28 mouse cellular contexts compared by ENCODE assay signal in the genomic region with DNA sequence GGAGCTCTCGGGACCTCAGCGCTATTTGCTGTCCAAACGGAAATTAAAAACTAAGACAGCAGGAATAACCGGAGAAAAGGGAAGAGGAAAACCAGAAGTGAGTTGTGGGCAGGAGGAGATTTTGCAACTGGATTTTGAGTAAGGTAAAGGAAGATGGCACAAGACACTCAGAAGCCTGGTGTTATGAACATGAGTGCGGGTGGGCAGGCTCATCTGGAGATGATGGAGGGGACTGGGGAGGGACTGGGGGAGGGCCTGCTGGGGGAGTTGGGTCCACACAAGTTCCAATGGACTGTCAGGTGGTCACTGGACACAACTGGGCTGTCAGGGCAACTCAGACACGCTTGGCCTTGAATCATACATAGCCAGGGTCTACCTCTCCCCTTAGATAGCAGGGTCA. TPM values are rescaled to one million over a fixed set of nuclear protein-coding genes. Genes with fewer than 3 reads are reported as not detected.
DNase-seq lines count a peak whose midpoint lies in the region; ATAC-seq lines count a peak whose summit lies in the region.
"Had no signal": no experiment of that assay in that cellular context is flagged by ENCODE, and none has a peak within 500 bp of the region (broad histone marks: within the 10 kb centered on the region; RNA-seq: fewer than 3 reads in every experiment).

No protein-coding gene starts in this region.

- ATAC-seq in liver, embryonic 15.5 days (ENCODE audit: insufficient read depth) = no peak
- no peak for ATAC-seq in liver, embryonic 11.5 days (replicated peaks; ENCODE audit: low FRiP score)
- ATAC-seq in midbrain, embryonic 11.5 days (ENCODE audit: low FRiP score) = no peak
- no peak for ATAC-seq in midbrain, embryonic 15.5 days (replicated peaks)
- ATAC-seq: activated CD4-positive, CD25-positive, alpha-beta regulatory T cell, adult 4 months; forebrain, embryonic 13.5 days; hindbrain, embryonic 16.5 days; intestine, embryonic 15.5 days had no signal

- no peaks in the 10 kb centered on the region for H3K36me3 ChIP-seq in liver, embryonic 15.5 days (replicated peaks)
- no peaks in the 10 kb centered on the region for H3K36me3 ChIP-seq in liver, embryonic 11.5 days (ENCODE audit: control insufficient read depth, insufficient read depth, low read length)
- H3K36me3 ChIP-seq in midbrain, embryonic 11.5 days (ENCODE audit: control insufficient read depth, insufficient read depth, low read length) = no peaks in the 10 kb centered on the region
- H3K36me3 ChIP-seq in midbrain, embryonic 15.5 days (replicated peaks) = no peaks in the 10 kb centered on the region
- no peaks in the 10 kb centered on the region for H3K36me3 ChIP-seq in macrophage (ENCODE audit: inconsistent target)
- H3K36me3 ChIP-seq: embryonic facial prominence, embryonic 13.5 days; heart, embryonic 10.5 days; intestine, embryonic 15.5 days; limb, embryonic 10.5 days; midbrain, embryonic 10.5 days had no signal

- H3K79me2 ChIP-seq in macrophage (ENCODE audit: inconsistent target) = no peaks in the 10 kb centered on the region; the same call in 1 of the 2 replicates

- no peak overlapping the region for H3K4me3 ChIP-seq in liver, embryonic 15.5 days (replicated peaks)
- H3K4me3 ChIP-seq in liver, embryonic 11.5 days (ENCODE audit: low read depth, low read length) = no peak overlapping the region
- no peak overlapping the region for H3K4me3 ChIP-seq in midbrain, embryonic 11.5 days (ENCODE audit: low read depth, low read length)
- no peak overlapping the region for H3K4me3 ChIP-seq in midbrain, embryonic 15.5 days
- no peak overlapping the region for H3K4me3 ChIP-seq in macrophage (ENCODE audit: inconsistent target)
- H3K4me3 ChIP-seq: embryonic facial prominence, embryonic 13.5 days; erythroblast, embryonic 14.5 days; forebrain, embryonic 13.5 days; heart, embryonic 10.5 days; intestine, embryonic 15.5 days; layer of hippocampus, adult 2 months; limb, embryonic 10.5 days; midbrain, embryonic 10.5 days had no signal

- DNase-seq in liver, embryonic 11.5 days (ENCODE audit: low spot score) = no peak
- DNase-seq in midbrain, embryonic 11.5 days (ENCODE audit: low spot score, missing footprints) = peak; percentile 56
- no peak for DNase-seq in thymus, postnatal 0 days (ENCODE audit: low spot score)
- no peak for DNase-seq in gastrocnemius, adult 18-20 months (ENCODE audit: low spot score)
- DNase-seq: adrenal gland, adult 8-10 months; cerebellum, adult 2 months; cerebellum, postnatal 25 days; embryo, embryonic 11 days; gastrocnemius, adult 2 months; kidney, adult 8-10 months; lung, postnatal 10 days; retina, postnatal 1 day; right cerebral cortex, postnatal 25 days; spleen, adult 18-20 months; thymus, postnatal 14 days had no signal

- WGBS in liver, embryonic 15.5 days (ENCODE audit: insufficient replicate concordance) = 45% methylated on average over 6 of the region's 6 CpGs
- WGBS in liver, embryonic 11.5 days = 74% methylated on average over 6 of the region's 6 CpGs
- 91% methylated on average over 6 of the region's 6 CpGs for WGBS in midbrain, embryonic 11.5 days
- WGBS in midbrain, embryonic 15.5 days = 92% methylated on average over 6 of the region's 6 CpGs
- 21% methylated on average over 6 of the region's 6 CpGs for WGBS in macrophage (ENCODE audit: missing documents)

- peak overlapping the region; percentile 29; the same call in 1 of the 2 replicates for H3K4me2 ChIP-seq in liver, embryonic 15.5 days
- no peak overlapping the region for H3K4me2 ChIP-seq in liver, embryonic 11.5 days
- H3K4me2 ChIP-seq in midbrain, embryonic 11.5 days = no peak overlapping the region
- no peak overlapping the region for H3K4me2 ChIP-seq in midbrain, embryonic 15.5 days
- H3K4me2 ChIP-seq: embryonic facial prominence, embryonic 13.5 days; forebrain, embryonic 13.5 days; intestine, embryonic 15.5 days had no signal

- H3K27ac ChIP-seq in liver, embryonic 15.5 days (replicated peaks) = no peak overlapping the region
- H3K27ac ChIP-seq in liver, embryonic 11.5 days (ENCODE audit: low read depth, low read length) = no peak overlapping the region
- H3K27ac ChIP-seq in midbrain, embryonic 11.5 days (ENCODE audit: low read depth, low read length) = no peak overlapping the region
- no peak overlapping the region for H3K27ac ChIP-seq in midbrain, embryonic 15.5 days
- H3K27ac ChIP-seq in macrophage = peak overlapping the region; percentile 49
- H3K27ac ChIP-seq: embryonic facial prominence, embryonic 13.5 days; forebrain, embryonic 13.5 days; gastrocnemius, adult 2 months; heart, embryonic 10.5 days; intestine, embryonic 15.5 days; layer of hippocampus, adult 2 months; limb, embryonic 10.5 days; midbrain, embryonic 10.5 days had no signal

- H3K27me3 ChIP-seq in liver, embryonic 15.5 days = no peaks in the 10 kb centered on the region
- H3K27me3 ChIP-seq in liver, embryonic 11.5 days (replicated peaks; ENCODE audit: control insufficient read depth, insufficient read depth, low read length) = no peaks in the 10 kb centered on the region
- H3K27me3 ChIP-seq in midbrain, embryonic 11.5 days (ENCODE audit: control insufficient read depth, insufficient read depth, low read length) = no peaks in the 10 kb centered on the region
- H3K27me3 ChIP-seq in midbrain, embryonic 15.5 days (replicated peaks) = no peaks in the 10 kb centered on the region
- H3K27me3 ChIP-seq: embryonic facial prominence, embryonic 13.5 days; forebrain, embryonic 13.5 days; intestine, embryonic 15.5 days had no signal

- H3K9ac ChIP-seq in liver, embryonic 15.5 days = no peak overlapping the region
- H3K9ac ChIP-seq in liver, embryonic 11.5 days (ENCODE audit: low read depth, low read length) = no peak overlapping the region
- no peak overlapping the region for H3K9ac ChIP-seq in midbrain, embryonic 11.5 days (ENCODE audit: low read length)
- no peak overlapping the region for H3K9ac ChIP-seq in midbrain, embryonic 15.5 days
- H3K9ac ChIP-seq: embryonic facial prominence, embryonic 13.5 days; forebrain, embryonic 13.5 days; intestine, embryonic 15.5 days had no signal

- no peaks in the 10 kb centered on the region for H3K9me3 ChIP-seq in liver, embryonic 15.5 days (replicated peaks)
- H3K9me3 ChIP-seq in liver, embryonic 11.5 days (ENCODE audit: control insufficient read depth, low read length) = no peaks in the 10 kb centered on the region
- no peaks in the 10 kb centered on the region for H3K9me3 ChIP-seq in midbrain, embryonic 11.5 days (ENCODE audit: control insufficient read depth, low read length)
- H3K9me3 ChIP-seq in midbrain, embryonic 15.5 days = no peaks in the 10 kb centered on the region
- H3K9me3 ChIP-seq: embryonic facial prominence, embryonic 13.5 days; forebrain, embryonic 13.5 days; heart, embryonic 10.5 days; intestine, embryonic 15.5 days; limb, embryonic 10.5 days; midbrain, embryonic 10.5 days had no signal

- peaks cover 9% of the 10 kb centered on the region; the same call in 1 of the 2 replicates for H3K4me1 ChIP-seq in liver, embryonic 15.5 days (replicated peaks)
- H3K4me1 ChIP-seq in liver, embryonic 11.5 days (replicated peaks; ENCODE audit: control insufficient read depth, insufficient read depth, low read length) = no peaks in the 10 kb centered on the region
- no peaks in the 10 kb centered on the region for H3K4me1 ChIP-seq in midbrain, embryonic 11.5 days (ENCODE audit: control insufficient read depth, insufficient read depth, low read length)
- peaks cover 4% of the 10 kb centered on the region for H3K4me1 ChIP-seq in midbrain, embryonic 15.5 days
- H3K4me1 ChIP-seq: heart, embryonic 10.5 days had no signal

RNA-seq across cellular contexts. Expression of a gene that starts 24.8 kb away (rescaled TPM):
- 4.4 and 4.7 TPM in 2 replicates for polyA plus RNA-seq in liver, embryonic 15.5 days (2015; fragmentation: Nextera tagmentation; extraction: Ambion mirVana)
- 3.6 and 4.0 TPM in 2 replicates for polyA plus RNA-seq in liver, embryonic 11.5 days (2014; fragmentation: Nextera tagmentation; extraction: Ambion mirVana)
- polyA plus RNA-seq in midbrain, embryonic 11.5 days (2014; fragmentation: Nextera tagmentation; extraction: Ambion mirVana) = 0.70 and 1.1 TPM in 2 replicates
- polyA plus RNA-seq in midbrain, embryonic 15.5 days (2015; fragmentation: Nextera tagmentation; extraction: Ambion mirVana) = 1.4 TPM in 2 replicates
- 10 to 100 TPM in 2 of 26 experiments, 1 to 10 TPM in 17, under 1 TPM in 7; 0.33 to 37.1 (median 2.0) TPM for total RNA-seq in macrophage (2018; cell fraction: chromatin; rRNA removed)
- 10 to 100 TPM in 3 of 26 experiments, 1 to 10 TPM in 23; 1.7 to 30.2 (median 5.0) TPM for total RNA-seq in macrophage (2018; cell fraction: cytosol; rRNA removed)
- total RNA-seq in macrophage (2018; cell fraction: nucleus; rRNA removed) = 10 to 100 TPM in 4 of 26 experiments, 1 to 10 TPM in 22; 2.0 to 44.6 (median 3.4) TPM
- polyA plus RNA-seq in macrophage (2018) = 2.5 to 4.8 TPM (median 3.8 TPM) in 3 replicates
- polyA plus RNA-seq in thymus, postnatal 0 days (2015; fragmentation: Nextera tagmentation; extraction: Ambion mirVana) = 0.28 and 0.42 TPM in 2 replicates
- total RNA-seq in gastrocnemius, adult 18-20 months (2021) = 1 to 10 TPM; 1.9 TPM
- polyA plus RNA-seq: activated CD4-positive, CD25-positive, alpha-beta regulatory T cell, adult 4 months had no signal
